Mouse (Mus musculus) activated CD4-positive, CD25-positive, alpha-beta regulatory T cell, adult 4 months (primary cell): ENCODE results near the gene Tmf1. TPM values are rescaled to one million over a fixed set of nuclear protein-coding genes. Genes with fewer than 3 reads are reported as not detected.

Experiments used
- ATAC-seq: one replicate; pipeline ENCODE4 v1.8.0; 2017
- polyA plus RNA-seq, 2 experiments: library from polyadenylated mRNA; unstranded; fragments of 100-300 nt; shearing (Covaris generic); gene quantifications; one replicate each; pipeline ENCODE4 v1.2.1; 2017

Gene Tmf1
- polyA plus RNA-seq, 2 experiments from 2014 or later: 39.4 to 50.8 TPM

DNA sequence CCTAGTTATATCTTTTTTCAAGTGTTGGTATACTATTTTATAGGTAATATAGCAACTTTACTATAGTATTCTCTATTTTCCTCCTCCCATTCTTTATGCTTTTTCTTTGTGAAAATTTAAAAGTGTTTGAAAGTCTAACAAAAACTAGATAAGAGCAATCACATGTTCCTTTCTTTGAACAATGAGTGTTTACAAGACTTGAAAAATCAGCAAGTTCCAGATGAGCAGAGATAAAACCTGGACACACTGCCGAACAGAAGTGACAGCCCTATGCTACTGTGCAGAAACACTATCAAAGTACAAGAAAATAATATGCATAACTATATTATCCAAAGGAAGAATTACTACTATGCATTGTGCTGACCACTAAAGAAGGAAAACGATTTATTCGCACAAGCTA, 23.6 kb upstream of the Tmf1 start:
- no peak for ATAC-seq

DNA sequence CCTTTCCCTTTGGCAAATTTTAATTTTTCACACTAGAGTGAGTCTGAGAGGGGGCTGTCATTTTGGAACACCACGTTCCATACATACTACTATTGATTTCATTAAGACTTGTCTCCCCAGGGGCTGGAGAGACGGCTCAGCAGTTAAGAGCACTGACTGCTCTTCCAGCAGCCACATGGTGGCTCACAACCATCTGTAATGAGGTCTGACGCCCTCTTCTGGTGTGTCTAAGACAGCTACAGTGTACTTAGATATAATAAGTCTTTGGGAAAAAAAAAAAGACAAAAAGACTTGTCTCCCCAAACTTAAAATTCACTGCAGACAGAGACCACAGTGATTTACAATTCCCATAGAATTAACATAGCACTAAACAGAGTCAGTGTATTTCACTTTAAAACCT, 21.5 kb upstream of the Tmf1 start:
- no peak for ATAC-seq

DNA sequence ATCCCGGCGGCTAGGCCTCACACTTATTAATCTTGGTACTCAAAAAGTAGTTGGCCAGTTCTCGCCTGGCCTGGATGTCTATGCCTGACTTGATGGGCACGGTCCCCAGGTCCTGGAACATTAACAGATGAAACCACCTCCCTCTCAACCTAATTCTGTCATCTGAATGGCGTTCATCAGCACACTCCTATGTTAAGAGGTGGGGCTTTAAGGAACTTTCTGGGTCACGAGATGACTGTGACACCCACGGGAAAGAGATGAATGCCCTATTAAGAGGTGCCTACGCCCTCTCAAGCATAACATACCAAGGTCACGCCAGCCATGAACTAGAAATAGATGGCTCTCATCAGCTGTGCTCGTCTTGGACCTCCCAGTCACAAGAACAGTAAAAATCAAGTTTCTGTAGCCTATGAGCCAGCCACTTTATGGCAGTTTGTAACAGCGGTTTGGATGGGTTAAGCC, 476 bp upstream of the Tmf1 start:
- peak; percentile 52 for ATAC-seq

DNA sequence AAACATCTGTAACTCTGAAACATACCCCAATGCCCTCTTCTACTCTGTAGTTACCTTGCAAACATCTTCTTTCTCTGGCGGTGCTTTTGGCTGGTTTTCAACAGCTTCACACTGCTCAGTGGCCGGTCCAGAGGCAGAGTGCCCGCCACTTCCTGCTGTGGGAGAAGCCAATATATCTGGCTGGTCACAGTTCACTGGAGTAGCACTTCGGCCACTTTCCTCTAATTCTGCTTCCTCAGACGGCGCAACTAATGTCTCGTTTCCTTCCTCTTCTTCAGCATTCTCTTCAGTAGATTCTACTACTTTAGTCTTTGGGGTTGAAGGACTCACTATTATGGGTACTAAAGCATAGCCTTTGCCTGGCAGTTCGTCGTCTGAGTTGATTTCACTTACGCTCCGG, 3.2 kb downstream of the Tmf1 start:
- ATAC-seq: no peak

DNA sequence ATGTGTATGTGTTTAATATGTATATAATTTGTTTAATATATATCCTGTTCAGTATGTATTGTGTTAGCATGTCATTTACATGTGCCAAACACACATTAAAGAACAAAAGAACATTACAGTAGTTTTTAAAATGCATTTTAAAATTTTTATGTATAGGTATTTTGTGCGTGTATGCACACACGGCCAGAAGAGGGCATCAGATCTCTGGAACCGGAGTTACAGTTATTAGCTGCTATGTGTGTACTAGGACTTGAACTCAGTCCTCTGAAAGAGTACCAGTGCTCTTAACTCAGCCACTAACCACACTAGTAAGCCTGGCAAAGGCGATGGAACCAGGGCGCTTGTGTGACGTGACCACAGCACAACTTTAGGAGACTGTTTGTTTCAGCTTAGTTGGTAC, 28.8 kb downstream of the Tmf1 start:
- no peak for ATAC-seq

DNA sequence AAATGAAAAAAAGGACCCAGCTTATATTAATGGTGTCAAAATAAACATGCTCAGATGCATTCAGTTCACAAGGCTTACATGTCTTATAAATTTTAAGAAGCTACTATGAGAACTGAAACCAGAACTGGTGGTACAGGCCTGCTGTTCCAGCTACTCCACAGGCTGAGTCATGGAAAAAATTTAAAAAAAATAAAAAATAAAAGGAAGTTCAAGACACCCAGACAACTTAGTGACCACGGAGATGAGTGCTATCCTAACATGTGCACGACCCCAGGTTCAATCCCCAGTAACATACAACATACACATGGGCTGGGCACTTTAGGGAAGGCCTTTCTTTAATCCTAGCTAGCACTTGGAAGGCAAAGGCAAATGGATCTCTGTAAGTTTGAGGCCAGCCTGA, 29.2 kb downstream of the Tmf1 start:
- ATAC-seq: no peak

DNA sequence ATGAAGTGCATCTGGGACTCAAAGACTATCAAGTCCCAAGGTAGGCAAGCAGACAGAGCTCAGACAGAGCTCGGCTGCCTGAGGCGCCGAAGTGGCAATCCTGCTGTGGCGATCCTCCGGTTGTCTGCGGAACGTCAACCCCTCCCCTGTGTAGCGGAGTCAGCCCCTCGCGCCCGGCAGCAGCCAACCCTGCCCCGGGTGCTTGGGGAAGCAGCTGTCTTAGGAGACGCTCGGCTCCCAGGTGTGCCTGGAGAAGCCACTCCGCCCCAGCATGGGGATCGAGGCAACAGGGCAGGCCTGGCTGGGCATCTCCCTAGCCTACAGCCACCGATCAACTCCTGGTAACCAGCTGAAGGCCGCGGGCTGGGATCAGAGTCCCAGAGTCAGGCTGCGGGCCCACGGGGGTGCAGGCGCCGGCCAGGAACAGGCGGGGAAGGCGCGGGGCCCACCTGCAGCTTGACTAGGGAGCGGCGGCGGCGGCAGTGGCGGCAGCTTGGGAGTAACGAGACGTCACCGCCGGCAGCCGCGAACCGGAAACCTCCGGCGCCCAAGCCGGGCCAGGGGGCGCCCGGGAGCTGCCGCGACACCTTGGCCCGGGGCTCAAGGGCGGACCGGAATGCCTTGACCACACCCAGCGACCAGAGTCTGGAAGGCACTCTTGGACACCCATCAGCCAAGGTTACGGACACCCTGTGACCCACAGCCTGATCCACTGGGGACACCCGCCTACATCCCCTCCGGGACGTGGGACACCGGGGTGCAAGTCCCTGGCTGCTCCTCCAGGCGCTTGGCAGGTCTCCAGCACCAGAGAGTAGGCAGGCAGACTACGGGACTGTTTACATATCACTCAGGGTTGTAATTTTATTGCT, 30.3 kb downstream of the Tmf1 start, which contains the start of gene Eogt:
Gene Eogt, minus strand, starts transcription at position 800 of the 869 bp plus-strand sequence.
- peak; percentile 87 for ATAC-seq

DNA sequence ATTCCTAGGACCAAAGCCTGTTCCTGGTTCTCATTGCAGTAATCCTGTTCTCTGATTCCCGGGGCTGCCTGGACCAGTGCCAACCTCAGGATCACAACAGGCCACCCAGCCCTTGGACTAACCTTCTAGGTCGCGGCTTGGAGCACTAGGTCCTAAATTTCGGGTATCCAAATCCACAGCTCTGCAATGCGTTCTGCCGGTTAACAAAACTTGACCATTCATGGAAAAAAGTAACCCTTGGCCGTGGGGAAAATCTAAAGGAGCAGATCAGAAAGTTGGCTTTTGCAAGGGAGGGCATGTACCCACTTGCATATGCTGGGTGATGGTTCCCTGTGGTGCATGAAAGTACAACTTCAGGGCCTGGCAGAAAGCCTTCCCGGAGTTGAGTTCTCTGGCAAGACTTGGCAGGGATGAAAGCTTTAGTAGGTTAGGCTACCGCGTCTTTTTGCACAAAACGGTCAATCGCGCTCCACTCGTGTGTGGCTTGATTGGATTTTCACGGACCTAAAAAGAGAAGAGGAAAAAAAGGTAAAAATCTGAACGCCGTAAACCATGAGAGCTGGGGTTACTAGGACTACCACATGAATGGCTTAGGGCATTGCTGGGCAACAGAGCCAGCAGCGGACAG, 31.1 kb downstream of the Tmf1 start:
- no peak for ATAC-seq

DNA sequence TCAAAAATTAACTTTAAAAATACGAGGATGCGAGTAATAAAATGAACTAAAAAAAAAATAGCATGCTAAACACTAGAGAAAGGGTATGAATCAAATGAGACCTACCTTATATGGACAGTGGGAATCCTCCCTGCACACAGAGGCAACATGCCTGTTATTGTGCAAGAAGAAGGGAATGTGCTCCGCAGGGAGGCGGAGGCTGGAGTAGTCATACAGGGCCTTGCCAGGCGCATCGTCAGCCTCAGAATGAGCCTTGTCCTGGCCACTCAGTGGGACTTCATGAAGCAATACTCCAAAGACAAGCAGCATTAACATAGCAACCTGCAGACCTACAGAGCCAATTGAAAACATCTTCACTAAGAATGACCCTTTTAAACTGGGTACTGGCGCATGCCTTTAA, 33.8 kb downstream of the Tmf1 start:
- no peak for ATAC-seq

DNA sequence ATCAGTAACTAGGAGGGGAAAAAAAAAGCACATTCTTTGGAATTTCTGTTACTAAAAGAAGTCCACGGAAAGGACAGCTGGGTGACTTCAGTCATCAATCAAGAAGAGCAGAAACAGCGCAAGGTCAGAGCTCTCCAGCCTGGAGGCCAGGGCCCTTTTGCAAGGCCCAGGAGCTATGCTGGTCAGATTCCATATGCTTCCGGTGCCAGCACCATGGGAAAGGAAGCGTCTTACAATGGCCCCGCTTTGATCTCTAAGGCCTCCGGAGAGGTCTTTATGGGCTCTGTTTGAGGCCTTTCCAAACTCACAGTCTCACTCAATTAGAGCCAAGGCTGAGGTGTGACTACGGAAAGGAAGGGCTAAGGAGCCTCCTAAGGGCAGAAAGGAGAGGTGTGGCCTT, 34.6 kb downstream of the Tmf1 start:
- ATAC-seq: no peak

DNA sequence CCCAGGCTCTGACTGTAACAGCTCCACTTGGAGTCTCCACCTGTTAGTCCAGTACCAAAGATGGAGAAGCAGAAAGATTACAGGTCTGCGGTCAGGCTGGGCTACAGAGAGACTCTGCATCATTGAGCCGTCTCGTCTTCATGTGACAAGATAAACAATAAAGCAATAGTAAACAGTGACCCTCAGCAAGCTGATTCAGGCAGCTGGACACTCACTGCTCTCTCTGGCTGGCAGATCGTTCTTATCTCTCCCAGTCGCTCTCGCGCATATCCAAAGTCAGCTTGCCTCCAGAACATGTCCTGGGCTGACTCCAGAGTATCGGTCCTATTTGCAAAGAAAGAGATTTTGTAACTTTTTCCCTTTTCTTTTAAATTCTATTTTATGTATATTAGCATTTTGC, 36.3 kb downstream of the Tmf1 start:
- ATAC-seq: no peak

DNA sequence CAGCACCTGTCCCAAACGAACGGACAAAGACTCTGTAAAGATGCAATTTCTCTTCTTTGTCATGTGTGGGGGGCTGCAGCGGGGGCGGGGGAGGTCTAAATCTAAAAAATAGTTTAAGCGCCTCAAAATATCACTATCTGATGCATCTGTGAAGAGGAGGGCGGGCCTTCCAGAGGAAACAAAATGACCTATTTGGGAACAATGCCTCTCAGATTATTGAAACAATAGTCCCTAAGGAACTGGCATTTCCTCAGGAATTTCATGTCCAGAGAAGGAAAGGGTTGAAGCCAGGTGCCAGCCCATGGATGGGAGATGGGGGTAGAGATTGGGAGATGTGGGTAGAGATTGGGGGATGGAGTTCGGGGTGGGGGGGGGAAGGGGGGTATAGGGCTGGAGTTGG, 37.1 kb downstream of the Tmf1 start:
- no peak for ATAC-seq

DNA sequence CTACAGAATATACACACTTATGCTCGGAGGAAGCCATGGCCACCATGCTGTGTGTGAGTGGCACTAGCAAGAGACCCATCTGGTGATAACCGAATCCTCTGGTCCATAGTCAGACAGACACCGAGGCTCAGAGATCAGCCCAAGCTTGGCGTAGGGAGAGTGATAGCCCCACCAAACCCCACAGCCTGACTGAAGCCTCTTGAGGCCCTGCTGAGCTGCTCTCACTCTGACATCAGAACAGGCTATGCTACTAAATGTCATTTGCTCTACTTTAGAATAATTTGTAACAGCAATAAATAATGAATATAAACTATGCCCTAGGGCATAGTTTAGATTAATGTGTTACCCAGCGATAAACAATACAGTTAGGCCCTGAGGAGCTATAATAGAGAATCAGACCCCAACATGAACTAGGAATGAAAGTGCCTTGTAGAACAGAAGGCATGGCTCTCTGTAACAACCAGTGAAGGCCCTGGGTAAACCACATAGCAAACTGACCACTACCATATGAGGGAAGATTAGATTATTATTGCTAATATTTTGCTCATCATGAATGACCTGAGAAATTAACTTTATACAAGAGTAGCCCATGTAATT, 46.1 kb downstream of the Tmf1 start:
- ATAC-seq: no peak

DNA sequence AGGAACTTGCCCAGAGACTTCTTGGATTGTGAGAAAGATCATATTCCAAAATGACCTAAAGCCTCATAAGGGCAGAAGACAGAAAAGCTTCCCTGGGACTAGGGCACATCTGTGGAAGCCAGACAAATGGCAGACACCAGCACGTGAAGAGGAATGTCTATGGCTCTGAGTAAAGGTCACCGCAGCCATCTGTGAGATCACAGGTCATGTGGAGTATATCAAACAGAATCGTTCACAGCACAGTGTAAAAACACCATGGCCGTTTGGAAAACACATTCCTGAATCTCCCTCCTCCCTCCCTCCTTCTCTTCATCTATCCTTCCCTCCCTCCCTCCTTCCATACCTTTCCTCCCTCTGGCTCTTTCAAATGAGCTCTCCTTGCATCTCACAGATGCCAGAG, 47.1 kb downstream of the Tmf1 start:
- no peak for ATAC-seq

DNA sequence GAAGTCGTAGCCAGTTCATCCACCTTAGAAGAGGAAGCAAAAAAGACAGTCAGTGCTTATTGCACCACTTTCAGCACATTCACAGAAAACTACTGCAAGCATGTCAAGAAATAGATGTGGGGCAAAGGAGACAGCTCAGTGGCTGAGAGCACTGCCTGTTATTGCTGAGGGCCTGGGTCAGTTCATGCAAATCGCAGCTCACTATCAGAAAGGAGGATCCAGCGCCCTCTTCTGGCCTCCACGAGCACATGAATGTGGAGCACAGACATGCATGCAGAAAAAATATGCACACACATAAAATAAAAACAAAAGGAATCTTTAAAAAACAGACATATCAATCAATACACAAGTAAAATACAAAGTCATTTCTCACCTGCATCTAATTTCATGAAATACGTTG, 47.9 kb downstream of the Tmf1 start:
- no peak for ATAC-seq

DNA sequence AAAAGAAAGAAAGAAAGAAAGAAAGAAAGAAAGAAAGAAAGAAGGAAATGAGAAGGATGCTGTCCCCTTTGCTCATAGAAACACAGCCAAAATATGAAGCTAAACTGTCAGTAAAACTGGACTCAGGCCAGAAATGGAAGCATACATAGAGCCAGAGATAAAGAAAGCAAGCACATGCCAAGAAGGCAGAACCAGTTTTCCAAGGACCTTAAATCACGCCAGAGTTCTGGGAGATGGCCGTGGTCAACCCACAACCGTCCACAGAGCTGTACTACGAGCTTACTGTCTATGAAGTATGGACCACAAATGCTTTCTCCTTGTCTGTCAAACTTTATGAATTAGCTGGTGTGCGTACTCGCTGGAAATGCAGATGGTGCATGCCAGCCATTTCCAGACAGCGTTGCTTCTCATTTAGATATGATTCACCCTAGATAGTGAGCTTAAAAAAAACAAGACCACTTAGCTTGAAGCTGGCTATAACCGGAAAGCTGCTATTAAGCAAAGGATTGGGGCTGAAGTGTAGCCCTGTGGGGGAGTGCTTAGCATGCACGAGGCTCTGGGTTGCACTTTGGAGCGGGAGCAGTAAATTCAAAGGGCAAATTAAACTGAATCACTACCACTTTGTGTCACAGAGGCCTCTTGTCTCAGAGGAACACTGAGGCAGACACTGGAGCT, 54.4 kb downstream of the Tmf1 start:
- ATAC-seq: no peak

DNA sequence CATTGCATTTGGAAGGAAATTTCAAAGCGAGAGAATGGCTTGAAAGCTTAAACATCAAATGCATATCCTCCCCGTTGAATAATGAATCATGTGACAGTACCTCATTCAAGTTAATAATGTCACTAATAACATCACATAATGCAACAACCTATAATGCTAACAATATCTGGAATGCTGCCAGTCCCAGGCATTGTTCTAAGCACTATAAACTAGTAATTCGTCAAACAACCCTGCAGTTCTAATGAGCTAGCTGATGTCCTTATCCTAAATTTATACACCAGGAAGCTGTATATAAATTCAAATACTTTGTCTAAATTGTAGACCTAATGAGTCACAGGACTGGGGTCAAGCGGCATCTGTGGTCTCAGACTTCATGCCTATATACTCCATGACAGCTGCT, 58.0 kb downstream of the Tmf1 start:
- ATAC-seq: no peak

DNA sequence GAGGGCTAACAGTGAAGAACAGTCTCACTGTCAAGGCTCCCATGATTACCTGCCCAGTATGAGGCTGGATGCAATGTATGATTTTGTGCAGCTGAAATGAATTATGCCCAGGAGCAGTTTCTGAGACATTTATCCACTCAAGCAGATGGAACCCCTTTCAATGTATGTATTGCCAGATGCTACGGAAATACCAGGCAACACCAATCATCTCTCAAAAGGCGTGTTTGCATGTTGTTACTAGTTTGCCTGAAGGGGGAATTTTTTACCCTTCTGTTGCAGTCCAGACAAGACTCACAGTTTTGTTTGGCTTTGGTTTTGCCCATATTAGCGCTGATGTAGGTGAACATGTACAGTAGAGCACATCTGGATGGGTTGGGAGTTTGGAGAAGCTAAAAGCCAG, 60.6 kb downstream of the Tmf1 start:
- ATAC-seq: no peak

DNA sequence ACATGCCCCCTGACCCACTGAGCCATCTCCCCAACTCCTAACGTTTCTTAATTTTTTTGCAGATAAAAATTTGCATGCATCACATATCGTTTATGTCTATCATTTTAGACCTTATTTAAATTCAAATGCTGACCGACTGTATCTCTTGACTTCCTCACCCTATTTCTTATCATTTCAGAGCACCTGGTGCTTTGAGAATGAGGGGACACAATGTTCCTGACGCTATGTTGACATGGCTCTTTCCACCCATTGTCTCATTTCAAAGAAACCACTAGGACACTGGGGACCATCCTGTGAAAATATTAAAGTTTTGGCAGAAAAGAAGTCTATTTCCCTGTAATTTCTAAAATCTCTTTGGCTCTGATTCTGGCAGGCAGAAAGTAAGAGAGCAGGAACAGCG, 62.0 kb downstream of the Tmf1 start:
- ATAC-seq: no peak

DNA sequence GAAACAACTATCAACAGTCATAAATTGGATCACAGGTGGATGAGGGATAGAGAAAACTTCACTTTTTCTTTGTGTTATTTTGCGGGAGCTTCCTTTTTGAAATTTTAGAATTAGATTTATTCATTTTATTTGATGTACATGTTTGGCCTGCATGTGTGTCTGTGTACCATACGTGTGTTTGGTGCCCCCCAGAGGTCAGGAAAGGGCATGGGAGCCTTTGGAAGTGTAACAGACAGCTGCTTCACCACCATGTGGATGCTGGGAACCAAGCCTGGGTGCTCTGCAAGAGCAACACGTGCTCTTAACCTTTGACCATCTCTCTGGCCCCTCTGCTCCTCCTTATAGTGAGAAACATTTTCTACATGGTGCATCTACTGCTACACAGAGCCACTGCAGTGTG, 64.1 kb downstream of the Tmf1 start:
- no peak for ATAC-seq

DNA sequence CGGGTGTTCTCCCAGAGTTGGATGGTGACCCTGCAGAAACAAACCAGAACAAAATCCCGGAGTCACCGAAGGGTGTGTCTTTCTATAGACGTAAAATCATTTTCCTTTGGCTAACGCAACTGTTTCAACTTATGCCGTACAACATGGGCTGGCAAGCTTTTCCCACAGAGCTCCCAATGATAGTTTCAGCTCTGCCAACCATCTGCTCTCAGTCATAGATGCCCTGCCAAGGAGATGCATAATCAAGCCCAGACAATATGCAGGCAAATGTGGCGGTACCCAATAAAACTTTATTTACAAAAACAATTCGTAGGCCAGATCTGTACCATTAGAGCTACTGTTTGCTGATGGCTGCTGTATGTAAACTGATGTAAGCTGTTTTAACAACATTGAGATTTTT, 66.7 kb downstream of the Tmf1 start:
- no peak for ATAC-seq

DNA sequence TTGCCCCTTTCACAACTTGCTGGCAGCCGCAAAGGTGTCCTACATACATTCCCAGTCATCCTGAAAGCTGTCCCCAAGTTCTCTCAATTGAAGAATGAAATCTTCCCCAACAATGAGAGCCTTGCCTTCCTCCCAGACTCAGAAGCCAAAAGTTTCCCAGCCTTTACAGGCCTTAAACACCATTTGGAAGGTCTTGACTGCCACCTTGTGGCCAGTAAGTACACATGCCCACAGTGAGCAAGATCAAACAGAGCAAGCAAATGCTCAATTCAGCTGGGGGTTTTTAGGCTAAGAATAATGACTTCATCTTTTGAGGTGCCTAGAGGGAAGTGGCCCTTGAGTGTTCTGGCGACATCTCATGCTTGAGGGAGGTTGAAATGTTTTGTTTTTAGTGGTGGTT, 72.1 kb downstream of the Tmf1 start:
- peak; percentile 83 for ATAC-seq

DNA sequence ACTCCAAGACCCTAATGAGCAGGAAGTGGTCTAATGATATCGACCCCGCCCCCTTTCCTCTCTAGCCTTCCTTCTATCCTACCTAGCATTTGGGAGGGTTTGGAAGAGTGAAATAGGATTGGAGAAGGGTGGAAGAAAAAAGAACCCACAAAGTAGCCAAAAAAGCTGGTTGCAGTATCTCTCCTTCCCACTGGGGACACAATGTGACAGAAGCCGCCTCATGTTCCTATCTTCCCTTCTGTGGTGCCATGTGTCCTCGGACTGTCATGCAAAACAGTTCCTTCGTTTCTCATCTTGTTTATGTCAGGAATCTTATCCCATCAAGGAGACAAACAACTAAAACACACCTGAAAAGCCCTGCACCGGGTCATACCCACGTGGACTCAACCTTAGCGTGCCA, 72.8 kb downstream of the Tmf1 start:
- ATAC-seq: no peak
